Mouse (Mus musculus) G1E (cell line): ENCODE results near the gene Tfap4.

Source experiments
- CTCF ChIP-seq: IDR thresholded peaks from 2 replicates; pipeline ENCODE4 v1.5.1; 2012; ENCODE audit warnings: low read depth, low read length, inconsistent platforms, mixed read lengths
- GATA1 ChIP-seq: IDR thresholded peaks from 2 replicates; pipeline ENCODE4 v1.6.1; 2012; ENCODE audit warnings: borderline replicate concordance, low read length, inconsistent platforms, mixed read lengths
- GATA2 ChIP-seq: IDR thresholded peaks from 2 replicates; pipeline ENCODE4 v1.6.1; 2012; ENCODE audit warnings: low read depth, low read length, inconsistent platforms, borderline replicate concordance
- TAL1 ChIP-seq: conservative IDR thresholded peaks from 2 replicates; pipeline ENCODE4 v1.6.1; 2012; ENCODE audit warnings: low read depth, low read length, inconsistent platforms, mixed read lengths

DNA sequence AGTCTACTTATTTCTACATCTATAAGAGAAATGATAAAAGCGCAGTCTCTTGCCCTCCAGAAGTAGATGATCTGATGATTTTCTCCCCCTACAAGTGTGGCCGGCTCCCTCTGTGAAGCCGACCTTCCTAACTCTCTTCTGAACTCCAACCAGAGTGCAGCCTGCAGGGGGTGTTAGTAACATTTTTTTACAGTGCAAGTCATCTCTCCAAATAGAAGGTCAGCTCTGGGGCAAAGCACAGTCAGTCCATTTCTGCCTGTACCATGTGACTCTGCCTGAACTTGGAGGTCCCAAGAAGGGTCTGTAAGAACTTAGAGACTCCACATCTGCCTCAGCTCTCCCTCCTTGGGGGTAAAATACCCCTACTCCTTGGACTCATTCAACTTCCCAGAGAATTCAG is 45.3 kb downstream of the Tfap4 start:
- TF ChIP-seq CTCF (no peak), TAL1 (no peak), GATA2 (no peak), GATA1 (no peak)
